Mouse (Mus musculus): ENCODE measurements around the gene Vash2.
"Not testable (repeated sequence)": the region's sequence is repeated elsewhere in the genome, so short reads cannot be mapped to it uniquely, and the experiment has no call there.

Gene Vash2

GRCm38 (mm10) chr1:190979100-190979563, at the start of gene Vash2:
Gene Vash2, minus strand, starts transcription at chr1:190979296.
- DNase-seq (ENCODE audit: low spot score): peak; percentile 63

GRCm38 (mm10) chr1:191026021-191026713, 47.1 kb upstream of the Vash2 start, which contains the start of gene Flvcr1:
Gene Flvcr1, minus strand, starts transcription at chr1:191026158.
- DNase-seq (ENCODE audit: low spot score): peak; percentile 92

- peak; percentile 28 for DNase-seq (ENCODE audit: low spot score)
Measured at GRCm38 (mm10) chr1:191025016-191026012, 46.2 kb upstream of the Vash2 start.

GRCm38 (mm10) chr1:191023806-191024205, 44.7 kb upstream of the Vash2 start:
- DNase-seq (ENCODE audit: low spot score): not testable (repeated sequence)

- no peak for DNase-seq (ENCODE audit: low spot score)
Measured at GRCm38 (mm10) chr1:191023140-191023539, 44.0 kb upstream of the Vash2 start.

DNA sequence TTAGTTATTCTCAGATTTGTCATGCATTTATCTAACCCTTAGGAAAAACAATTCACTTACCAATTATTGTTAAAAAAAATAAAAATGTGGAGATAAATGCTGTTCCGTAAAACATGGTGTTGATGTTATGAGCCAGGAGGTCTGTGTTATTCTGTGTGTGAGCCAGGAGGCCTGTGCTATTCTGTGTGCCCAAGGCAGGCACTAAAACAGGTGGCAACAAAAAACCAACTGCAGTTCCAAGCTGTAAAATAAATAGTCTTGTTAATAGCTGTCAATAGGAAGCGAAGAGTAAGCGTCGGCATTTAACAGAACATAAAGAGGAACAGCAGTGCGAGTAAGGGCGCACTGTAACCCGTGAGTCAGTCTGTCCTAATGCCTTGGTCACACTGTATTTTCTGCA, 41.9 kb upstream of the Vash2 start:
- no peak for DNase-seq (ENCODE audit: low spot score)

- no peak for DNase-seq (ENCODE audit: low spot score)
Measured at GRCm38 (mm10) chr1:191020217-191020924, 41.3 kb upstream of the Vash2 start.

- DNase-seq (ENCODE audit: low spot score): no peak
Measured at GRCm38 (mm10) chr1:191019803-191020202, 40.7 kb upstream of the Vash2 start.

DNA sequence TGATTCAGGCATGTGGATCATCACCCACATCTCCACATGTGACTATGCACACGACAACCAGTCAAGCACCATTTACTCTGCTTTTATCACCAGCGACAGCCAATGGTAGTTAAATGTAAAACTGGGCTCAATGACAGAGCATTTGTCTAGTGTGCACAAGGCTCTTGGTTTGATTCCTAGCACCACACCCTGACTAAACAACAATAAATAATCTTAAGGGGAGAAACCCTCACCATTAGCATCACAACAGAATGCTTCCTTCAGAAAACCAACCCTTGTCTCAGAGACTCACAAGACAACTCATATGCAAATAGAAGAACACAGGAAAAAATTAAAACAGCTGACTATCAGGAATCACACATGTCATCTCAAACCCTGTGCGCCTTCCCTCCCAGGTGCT, 35.2 kb upstream of the Vash2 start:
- no peak for DNase-seq (ENCODE audit: low spot score)

DNA sequence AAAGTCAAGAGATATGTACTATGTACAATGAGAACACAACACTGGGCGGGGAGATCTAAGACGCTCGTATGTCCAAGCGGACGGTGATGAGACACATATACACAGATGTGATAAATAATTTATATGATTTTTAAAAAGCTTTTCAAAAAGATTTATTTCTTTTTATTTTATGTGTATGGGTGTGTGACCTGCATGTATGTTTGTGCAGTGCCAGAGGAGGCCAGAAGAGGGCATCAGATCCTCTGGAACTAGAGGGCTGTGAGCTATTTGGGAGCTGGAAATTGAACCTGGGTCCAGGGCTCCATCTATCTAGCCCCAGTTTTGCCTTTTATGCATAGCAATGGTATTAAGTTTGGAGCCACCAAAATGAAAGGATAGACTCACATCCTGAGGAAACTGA, 29.6 kb upstream of the Vash2 start:
- DNase-seq (ENCODE audit: low spot score): no peak

DNA sequence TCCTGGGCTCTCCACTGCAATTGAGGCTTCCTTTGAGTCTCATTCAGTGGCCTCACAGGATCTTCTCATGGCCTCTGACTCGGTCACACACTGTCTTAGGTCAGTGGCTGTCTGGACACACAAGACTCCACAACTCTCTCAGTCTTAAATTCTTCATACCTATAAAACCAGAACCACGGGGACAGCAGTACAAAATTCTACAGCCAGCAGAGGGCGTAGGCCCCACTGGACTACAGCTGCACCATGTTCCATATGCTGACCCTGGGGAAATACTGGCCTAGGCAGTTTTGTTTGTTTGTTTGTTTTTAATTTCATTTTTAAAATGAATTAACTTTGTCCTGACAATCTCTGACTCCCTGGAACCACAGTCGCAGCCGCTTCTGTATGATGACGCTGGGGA, 23.1 kb upstream of the Vash2 start:
- DNase-seq (ENCODE audit: low spot score): no peak

GRCm38 (mm10) chr1:191000686-191001085, 21.6 kb upstream of the Vash2 start:
- DNase-seq (ENCODE audit: low spot score): no peak

DNA sequence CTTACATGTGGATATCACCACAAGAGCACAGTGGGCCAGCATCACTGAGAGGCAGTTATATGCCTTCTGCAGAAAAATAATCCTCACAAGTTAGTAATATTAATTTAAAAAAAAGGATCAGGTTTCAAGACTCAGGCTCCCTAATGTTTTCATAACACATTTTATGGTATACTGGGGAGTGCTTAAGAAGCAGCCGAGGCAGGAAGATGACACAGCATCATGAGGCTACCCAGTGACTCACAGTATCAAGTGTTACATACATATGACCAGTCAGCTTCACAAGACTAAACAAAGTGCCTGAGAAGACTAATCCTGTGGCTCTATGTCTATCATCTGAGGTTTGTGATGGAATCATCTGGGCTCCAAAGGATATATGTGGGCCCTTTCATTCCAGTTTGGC, 18.9 kb upstream of the Vash2 start:
- DNase-seq (ENCODE audit: low spot score): no peak

GRCm38 (mm10) chr1:190996346-190996877, 17.3 kb upstream of the Vash2 start:
- DNase-seq (ENCODE audit: low spot score): no peak

DNA sequence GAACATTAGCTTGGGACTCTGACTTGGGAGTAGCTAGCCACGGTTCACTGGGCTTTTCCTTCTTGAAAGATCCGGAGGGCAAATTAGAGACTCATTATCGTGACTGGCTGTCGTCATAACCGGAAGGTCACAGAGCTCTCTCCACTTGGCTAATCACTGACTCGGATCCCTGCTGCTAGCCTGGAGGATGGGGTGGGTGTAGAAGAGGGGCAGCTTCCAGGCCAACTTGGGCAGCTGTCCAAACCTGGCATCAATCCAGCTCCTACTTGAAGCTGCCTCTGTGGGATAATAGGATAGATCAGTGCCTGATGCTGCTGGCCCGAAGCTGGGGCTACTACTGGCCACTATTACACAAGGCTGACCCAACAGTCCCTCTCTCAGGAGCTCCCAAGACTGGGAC, 16.5 kb upstream of the Vash2 start:
- DNase-seq (ENCODE audit: low spot score): peak; percentile 8

GRCm38 (mm10) chr1:190989437-190990082, 10.5 kb upstream of the Vash2 start:
- DNase-seq (ENCODE audit: low spot score): no peak

DNA sequence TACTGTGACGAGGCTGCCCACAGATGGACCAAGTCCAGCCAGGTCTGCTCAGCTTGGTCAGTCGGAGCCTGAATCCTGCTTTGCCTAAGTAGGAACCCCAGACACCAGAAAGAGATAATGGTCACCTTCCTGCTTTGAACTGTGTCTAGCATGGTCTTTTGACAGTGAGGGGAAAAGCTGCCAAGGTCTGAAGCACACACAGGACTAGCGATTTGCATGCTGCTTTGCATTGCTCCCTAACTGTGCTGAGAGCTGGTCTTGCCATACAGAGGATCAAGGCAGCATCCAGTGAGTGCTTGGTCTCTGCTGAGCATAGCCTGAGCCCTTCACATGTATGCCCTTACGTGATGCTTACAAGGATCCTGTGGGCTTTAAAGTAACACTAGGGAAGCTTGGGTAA, 2.3 kb upstream of the Vash2 start:
- DNase-seq (ENCODE audit: low spot score): no peak

GRCm38 (mm10) chr1:190980470-190980869, 1.4 kb upstream of the Vash2 start:
- DNase-seq (ENCODE audit: low spot score): no peak

- peak; percentile 9 for DNase-seq (ENCODE audit: low spot score)
Measured at GRCm38 (mm10) chr1:190978511-190979073, 504 bp downstream of the Vash2 start.

DNA sequence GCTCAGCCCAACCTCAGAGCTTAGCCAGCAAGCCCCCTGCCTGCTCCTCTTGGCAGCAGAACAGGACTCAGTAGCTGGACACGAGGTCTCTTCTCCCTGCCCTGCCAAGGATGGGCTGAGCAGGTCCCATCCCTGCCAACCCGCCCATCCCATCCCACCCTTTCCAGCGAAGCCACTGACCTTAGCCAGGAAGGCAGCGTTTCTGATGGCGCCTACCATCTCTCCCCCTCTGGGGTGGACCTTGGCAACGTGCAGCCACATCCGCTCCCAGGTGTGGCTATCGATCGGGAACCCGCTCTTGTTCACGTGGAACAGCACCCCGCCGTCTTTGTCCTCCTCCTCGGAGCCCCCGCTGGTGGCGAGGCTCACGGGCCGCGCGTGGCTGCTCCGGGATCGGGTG, 1.1 kb downstream of the Vash2 start:
- DNase-seq (ENCODE audit: low spot score): no peak
